Mouse (Mus musculus): ENCODE data around the gene Rbl2.

Gene Rbl2

DNA sequence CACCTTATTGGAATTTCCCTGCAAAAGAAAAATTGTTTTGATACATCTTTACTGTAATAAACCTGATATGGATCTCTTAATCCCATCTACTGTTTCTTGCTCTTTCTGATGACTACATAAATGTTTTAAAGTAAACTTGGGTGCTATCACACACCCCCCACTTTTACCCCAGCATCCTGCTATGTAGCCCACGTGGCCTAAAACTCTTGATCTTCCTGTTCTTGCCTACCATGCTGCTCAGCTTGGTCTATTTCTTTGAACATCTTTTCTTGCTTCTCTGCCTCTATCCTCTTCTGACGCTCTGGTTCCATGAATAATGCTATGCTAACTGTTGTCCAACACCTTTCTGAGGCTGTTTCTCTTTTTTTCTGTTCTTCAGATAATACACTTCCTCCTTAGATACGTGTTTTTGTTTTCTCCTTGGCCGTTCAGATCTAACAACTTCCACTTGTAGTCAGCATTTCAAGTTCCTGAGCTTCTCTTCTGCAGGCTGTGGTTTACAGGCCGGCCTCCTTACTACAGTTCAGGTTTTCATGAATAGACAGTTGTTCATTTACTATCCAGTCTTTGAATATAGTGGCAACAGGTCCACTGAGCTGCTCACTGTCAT, 42.1 kb downstream of the Rbl2 start:
- no peak for DNase-seq

DNA sequence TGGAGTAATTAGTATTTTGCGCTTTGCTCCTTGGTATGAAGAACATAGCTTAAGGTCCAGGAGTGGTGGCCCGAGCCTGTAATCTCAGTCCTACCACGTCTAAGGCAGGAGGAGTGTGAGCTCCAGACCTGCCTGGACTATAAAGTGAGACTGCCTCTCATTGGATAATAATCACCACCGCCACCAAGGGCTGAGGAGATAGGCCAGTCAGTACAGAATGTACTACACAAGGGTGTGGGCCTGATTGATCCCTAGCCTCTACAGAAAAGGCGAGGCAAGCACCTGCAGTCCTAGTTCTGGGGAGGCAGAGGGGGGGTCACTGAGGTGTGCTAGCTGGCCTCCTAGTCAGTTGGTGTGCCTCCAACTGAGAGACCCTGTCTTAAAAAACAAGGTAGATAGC, 44.6 kb downstream of the Rbl2 start:
- DNase-seq = no peak

DNA sequence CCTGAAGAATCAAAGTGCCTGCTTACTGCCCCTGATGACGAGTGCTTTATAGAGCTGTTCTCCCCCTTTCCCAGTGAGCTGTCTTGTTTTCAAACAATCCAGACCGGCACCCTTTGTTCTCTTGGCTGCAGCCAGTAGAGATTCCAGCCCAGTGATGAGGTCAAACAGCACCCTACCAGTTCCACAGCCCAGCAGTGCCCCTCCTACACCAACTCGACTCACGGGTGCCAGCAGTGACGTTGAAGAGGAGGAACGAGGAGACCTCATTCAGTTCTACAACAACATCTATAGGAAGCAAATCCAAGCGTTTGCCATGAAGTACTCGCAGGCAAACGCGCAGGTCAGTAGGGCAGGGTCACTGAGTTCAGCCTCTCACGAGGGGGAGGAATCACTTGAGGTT, 45.1 kb downstream of the Rbl2 start:
- peak; percentile 24 for DNase-seq

DNA sequence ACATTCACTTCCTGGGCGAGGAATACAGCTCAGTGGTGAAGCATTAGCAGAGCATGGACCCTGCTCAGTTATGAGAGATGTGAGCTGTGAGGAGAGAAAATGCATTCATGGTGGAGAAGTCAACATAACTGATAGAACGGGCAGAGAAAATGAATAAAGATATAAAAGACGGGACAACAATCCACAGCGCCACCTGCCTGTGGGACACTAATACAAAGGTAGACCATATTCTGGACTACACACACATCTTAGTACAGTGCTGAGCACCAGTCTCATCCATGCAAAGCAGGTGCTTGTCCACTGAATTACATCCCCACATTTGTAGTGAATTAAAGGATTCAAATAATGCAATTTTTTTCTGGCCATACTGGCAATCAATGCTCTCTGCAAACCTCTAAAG, 47.7 kb downstream of the Rbl2 start:
- no peak for DNase-seq

DNA sequence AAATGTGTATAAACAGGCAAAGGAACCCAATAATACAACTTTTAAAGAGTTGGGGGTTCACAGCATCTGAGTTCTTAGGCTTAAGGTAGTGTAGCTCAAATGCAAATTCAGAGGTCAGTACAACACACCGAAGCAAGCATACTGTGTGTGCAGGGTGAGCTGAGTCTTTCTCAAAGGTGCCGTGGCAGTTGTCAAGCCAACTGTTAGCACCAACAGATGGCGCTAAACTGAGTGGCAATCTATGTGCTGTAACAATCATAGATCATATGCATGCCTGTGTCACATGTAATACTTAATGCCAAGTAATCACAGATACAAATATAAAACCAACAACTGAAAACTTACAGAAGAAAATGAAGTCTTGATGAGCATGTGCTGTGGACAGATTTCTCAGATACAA, 48.3 kb downstream of the Rbl2 start:
- DNase-seq = no peak

DNA sequence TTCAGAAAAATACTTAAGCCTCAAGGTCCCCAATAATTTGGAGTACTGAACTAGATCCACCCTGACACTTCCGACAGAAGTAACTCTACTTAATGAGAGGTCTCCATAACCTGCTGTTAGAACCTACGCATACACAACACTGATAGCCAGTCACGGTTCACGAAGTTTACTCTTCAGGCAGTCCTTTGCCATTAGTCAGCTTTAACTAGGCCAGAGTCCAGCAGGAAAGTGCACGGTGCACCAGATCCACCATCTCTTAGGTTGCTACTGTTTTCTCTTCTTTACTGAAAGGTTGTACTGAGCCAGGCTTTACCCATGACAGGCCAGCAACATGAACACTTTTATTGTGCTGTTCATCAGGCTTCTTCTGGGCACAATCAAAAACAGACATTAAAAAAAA, 54.5 kb downstream of the Rbl2 start:
- DNase-seq = no peak

DNA sequence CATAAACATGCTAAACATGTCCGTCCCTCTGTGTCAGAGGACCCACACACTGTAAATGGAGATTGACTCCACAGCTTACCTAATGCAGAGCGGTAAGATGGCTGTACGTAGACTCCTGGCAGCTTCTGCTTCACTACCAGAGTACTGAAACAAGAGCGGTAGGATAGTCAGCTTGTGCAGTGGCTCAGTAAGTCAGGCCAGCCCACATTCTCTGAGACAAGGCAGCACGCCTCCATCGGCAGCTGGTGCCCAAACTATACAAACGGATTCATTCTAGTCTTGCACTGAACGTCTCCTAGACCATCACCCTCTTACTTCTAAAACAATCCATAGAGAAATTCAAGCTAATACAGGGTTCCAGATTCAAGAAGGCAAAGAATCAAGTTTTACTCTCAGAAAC, 56.9 kb downstream of the Rbl2 start:
- DNase-seq = no peak

DNA sequence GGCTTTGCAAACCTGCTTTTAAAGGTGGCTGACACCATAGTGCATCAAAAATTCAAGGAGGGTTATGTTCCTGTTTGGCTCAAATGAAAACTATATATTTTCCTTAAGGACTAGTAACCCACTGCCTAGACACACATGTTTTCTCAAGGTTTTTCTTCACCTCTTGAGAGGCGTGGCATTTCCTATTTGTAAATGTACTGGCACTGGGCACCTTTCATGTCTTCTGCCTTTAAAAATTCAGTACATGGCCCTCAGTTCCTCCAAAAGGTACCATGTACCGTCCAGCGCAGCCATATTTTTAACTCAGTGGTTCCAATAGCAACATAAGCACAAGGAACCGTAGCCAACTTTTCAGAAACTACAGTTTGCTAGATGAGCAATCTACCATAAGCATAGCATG, 62.9 kb downstream of the Rbl2 start:
- no peak for DNase-seq

DNA sequence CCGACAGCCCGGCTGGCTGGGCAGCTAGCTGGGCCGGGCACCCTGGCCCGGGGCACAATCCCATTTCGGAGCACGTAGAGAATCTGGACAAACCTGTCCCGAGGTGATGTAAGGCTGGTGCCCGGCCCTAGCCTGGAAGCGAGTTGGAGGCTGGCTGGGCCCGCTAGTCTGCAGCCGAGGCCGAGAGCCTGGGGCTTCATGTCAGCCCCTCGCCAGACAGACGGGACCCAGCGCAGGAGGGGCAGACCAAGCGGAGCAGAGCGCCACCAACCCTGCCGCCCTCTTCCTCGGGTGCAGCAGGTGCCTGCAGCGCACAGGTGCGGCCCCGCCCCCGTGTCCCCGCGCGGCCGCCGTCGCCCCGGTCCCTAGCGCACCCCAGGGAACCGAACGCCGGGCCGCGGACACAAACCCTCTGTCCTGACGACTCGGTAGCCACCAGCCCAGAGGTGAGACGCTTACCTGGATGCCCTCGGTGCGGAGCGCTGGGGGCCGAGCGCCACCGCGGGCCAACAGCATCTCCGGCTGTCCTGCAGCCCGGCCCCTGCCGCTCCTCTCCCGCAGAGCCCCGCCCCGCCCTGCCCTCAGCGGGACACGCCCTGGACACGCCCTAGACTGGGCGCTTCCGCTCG, 63.7 kb downstream of the Rbl2 start:
- DNase-seq = no peak

DNA sequence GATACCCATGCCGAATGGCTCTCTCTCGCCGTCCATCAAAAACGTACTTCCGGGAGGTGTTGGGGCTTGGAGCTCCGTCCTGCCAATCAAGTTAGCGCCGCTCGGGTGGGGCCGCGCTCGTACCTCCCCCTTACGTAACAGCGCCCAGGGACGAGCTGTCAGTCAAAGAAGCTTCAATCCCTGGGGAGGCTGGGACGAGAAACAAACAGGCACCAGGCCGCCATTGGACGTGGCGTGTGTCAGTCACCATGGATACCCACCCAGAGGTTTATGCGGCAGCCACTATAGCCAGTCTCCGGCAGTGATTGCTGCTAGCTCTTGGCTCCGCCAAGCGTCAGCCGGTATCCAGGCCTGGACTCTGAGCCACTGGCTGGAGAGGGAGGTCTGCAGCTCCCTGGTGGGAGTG, 64.2 kb downstream of the Rbl2 start:
- peak; percentile 100 for DNase-seq

DNA sequence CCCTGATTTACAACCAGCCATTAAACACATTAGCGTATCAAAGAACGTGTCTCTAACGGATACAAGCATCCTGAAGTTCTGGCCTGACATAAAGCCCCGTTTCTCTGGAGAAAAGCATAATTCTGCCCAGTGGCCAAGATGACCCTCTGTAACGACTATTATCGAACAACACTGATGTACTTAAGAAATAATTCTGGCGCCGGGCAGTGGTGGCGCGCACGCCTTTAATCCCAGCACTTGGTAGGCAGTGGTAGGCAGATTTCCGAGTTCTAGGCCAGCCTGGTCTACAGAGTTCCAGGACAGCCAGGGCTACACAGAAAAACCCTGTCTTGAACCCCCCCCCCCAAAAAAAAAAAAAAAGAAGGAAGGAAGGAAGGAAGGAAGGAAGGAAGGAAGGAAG, 64.8 kb downstream of the Rbl2 start:
- no peak for DNase-seq

DNA sequence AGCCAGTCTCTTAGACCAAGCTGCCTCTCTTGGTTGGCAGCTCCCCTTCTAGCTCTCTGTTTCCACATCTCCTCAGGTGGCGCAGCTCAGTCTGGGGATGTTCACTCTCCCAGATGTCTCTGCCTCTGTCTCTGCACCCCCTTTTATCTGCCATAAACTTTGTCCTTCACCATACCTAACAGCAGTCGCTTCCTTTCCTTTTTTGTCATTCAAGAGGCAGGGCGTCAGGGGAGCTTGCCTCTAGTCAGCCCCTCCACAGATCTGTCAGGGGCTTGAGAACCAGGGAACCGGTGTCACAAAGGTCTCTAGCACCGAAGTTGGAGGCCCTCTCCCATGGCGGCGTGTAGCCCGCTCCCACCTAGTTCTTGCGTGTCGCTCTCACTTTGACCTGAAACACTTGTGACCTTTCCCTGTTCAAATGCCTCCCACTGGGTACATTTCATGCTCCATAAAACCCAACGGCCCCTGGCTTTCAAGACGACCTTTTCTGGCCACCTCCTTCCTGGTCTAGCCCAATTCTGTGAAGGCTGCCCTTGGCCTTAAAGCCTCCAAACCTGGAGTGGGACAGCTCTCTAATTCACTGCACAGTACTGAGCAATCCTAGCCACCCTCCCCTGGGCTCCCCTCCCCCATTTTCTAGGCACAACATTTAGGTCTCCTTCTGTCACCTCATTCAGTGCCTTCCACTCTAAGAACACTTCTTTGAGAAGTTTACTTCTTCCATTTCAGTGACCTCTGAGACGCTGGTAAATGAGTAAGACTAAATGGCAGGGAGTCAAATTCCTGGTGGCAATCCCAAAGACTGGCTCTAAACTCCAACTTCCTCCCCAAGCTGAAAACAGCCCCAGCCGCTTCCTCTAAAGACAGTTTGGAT, 65.7 kb downstream of the Rbl2 start:
- DNase-seq = peak; percentile 60

DNA sequence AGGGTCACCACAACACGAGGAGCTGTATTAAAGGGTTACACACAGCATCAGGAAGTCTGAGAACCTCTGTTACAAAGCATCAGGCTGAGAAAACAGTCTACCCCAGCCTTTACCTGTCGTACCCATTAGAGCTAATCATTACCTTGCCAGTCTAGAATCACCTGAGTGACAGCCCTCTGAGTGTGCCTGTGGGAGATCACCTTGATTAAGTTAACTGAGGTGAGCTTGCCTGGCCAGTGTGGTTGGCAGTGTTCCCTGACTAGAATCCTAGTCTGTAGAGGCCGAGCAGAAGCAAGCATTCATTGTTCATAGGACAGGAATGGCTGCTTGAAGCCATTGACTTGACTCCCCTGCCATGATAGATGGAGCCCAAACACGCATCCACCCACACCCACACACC, 71.0 kb downstream of the Rbl2 start:
- peak; percentile 56 for DNase-seq

DNA sequence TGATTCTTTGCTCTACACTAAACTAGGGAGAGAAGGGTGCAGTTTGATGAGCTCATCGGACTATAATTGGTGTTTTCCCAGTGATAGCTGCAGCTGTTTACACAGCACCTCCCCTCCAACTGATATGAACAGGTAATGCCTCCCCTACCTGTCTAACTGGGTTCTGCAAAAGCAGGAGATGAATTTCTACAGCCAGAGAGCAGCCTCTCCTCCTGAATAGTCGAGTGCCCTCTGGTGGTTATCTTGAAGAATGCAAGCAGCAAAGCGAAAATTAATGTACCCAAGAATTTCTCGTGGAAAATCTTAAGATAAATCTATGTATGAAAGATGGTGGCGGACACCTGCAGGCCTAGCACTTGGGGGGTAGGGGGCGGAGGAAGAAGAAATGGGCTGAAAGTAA, 77.9 kb downstream of the Rbl2 start:
- peak; percentile 69 for DNase-seq

DNA sequence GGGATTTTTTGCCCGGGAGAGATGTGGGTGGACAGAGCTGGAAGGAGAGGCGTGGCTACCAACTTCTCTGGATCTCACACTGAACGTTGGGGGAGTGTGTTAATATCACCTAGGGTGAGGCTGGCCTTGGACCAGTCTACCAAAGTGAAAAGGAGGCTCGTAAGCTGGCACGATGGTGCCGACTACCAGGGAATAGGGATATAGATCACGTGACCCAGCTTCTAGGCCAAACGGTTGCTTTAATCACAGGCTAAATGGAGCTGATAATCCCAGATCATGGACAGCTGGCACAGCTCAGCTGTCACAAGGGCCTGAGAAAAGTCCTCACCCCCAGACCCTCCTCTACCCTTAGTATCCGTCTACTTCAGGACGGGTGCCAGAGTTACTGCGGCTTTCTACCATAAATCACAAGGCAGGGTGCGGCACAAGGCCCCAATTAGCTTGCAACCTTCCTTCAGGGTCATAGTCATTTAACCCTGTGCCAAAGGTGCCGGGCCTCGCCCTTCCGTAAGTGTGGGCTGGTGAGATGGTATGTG, 78.9 kb downstream of the Rbl2 start:
- peak; percentile 59 for DNase-seq

DNA sequence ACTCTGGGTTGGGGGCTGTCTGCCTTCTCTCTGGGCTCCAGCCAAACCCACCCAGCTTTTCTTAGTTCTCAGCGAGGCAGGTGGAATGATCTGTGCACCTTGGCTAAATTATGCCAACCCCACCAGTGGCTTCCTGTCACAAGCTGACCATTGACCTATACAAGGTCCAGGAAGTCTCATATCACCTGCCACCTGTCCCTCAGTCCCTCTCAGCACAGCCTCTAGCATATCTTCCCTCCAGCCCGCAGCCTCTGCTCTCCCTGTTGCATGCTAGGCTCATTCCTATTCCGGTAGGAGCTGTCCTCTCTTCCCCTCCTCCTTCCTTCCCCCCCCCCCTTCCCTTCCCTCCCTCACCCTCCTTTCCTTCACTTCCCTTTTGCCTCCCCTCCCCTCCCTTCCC, 79.4 kb downstream of the Rbl2 start:
- DNase-seq = no peak

DNA sequence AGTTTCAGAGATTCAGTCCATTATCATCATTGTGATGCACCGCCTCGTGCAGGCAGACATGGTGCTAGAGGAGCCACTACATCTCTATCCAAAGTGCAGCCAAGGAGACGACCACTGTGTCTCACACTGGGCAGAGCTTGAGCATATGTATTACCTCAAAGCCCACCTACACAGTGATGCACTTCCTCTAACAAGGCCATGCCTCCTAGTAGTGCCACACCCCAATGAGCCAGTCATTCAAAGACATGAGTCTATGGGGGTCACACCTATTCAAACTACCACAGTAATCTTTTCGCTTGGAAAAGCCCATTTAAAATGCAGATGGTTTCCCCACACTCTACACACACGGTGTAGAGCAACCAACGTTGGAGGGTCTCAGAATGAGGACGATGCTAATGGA, 81.7 kb downstream of the Rbl2 start:
- no peak for DNase-seq

DNA sequence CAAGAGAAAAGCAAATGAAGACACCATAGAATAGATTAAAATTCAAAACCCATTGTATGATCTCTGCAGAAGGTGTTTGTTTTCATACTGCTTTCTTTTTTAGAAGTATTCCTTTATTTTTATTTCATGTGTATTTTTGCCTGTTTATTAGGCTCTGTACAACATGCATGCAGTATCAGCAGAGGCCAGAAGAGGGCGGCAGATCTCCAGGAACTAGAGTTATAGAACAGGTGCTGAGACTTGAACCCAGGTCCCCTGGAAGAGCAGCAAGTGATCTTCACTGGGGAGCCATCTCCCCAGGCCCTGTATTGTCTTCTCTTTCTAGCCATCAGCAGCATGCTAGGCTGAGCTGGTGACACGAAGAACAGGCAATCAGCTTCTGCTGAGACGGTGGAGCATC, 84.0 kb downstream of the Rbl2 start:
- DNase-seq = no peak

DNA sequence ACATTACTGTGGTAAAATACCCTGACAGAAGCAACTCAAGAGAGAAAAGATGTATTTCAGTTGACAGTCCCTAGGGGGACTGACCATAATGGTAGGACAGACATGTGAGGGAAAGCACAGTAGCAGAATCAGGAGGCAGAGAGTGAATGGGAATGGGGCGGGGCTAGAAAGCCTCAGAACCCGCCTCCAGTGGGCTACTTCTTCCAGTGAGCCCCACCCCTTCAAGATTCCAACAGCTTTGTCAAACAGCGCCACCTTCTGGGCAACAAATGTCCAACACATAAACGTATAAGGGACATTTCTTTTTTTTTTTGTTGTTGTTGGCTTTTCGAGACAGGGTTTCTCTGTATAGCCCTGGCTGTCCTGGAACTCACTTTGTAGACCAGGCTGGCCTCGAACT, 84.7 kb downstream of the Rbl2 start:
- DNase-seq = peak; percentile 75

DNA sequence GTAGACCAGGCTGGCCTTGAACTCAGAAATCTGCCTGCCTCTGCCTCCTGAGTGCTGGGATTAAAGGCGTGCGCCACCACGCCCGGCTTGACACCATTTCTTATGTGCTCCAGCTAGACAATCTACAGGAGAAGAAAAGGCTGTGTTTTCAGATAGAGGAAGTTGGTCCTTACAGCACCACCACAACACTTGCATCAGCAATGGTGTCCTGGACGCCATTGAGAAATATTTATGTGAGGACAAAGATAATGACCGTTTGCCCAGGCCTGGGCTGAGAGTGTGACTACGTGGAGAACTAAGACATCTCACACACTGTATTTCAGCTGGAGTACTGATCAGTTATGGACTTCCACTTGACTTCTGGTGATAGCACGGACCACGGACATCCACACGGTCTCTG, 88.8 kb downstream of the Rbl2 start:
- no peak for DNase-seq

DNA sequence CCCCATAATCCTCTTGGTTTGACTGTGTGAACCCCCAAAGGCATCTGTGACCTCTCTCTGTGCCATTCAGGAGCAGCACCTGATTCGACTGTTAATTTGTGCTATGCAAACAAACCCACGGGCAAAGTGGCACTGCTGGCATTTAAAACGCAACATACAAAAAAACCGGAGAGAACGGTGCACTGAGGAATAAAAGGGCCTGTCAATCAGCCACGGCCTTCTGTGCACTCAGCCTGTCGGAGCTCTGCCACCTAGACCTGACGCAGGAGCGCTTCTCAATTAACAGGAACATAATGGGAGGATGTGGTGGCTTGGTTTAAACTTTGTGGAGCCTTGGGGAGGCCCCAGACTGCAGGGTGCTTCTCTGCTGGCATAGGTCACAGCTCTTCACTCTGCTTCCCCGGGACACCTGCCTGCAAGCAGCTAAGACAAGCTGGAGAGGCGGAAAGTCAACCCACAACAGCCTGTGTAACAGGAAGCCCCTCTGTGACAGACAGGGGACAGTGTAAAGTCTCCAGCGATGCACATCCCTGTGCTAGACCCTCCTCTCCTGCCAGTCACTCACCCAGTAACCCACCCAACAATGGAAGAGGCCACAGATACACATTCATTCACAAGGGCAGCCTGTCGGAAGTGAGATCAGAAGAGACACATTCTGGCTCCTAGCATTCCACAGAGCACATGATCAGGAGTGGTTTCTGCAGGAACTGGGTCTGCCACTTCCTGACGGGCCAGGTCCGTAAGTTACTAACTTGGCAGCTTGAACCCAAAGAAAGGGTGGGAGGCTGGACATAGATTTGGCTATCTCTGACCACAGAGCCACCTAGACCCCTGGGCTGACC, 90.3 kb downstream of the Rbl2 start:
- no peak for DNase-seq

DNA sequence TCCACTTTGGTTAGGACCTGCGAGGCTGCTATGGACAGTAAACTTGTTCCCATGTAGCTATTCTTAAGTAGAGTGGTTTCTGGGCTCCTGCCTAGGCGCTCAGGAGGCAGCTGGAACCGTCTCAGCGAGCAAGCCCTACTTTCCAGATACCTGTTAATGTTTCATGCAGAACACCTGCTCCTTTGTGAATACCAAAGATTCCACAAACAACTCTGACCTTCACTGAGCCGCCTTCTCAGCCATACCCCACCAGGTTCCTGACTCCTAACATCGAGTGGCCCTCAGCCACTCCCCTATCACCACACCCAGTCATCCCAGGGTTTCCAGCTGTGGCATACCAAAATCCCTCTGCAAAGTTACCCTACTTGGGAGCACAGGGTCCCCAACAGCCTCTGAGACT, 100.3 kb downstream of the Rbl2 start:
- peak; percentile 27 for DNase-seq

DNA sequence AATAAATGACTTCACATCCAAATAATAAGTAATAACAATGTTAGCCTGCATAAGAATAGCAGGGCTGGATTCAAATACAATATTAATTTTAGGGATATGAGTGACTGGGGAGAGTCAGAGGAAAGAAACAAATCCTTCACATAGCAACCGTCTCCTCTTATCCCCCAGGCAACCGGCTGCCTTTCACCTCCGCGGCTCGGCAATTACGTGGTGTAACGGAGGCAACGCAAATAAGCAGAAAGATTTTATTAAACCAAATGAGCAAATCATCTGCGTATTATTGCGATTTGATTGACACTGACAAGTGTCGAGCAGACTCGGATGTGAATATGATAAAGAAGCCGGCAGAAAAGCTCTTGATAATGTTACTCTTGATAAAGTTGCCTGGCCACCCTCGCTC, 101.1 kb downstream of the Rbl2 start:
- DNase-seq = no peak

Measured in kidney, postnatal 10 days (tissue).